Mouse (Mus musculus): ENCODE results near the gene Exph5. TPM values are rescaled to one million over a fixed set of nuclear protein-coding genes. Genes with fewer than 3 reads are reported as not detected.

The Exph5 gene
- polyA plus RNA-seq, 1 experiment from 2014 or later = 0.46 TPM

DNA sequence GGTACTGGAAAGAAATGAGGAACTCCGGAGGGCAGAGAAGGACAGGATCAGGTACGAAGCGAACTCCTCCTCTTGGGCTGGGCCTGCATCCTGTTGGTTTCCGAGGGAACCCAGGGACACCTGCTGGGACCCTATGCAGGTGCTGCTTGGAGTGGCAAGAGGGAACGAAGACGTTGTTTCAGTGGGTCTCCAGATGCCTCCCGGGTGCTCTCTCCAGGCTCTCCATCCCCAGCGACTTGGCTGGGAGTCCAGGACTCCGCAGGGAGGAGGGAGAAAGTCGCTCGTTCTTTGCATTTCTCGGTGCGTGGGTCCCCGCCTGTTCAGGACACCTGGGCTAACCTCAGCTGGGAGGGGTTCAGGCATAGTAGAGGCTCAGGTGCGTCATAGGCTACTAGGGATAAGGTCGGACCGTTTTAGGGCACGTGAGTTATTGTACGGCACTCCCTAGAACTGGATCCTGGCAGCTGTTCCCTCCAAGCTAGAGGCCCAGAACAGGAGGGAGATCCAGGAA is 386 bp downstream of the Exph5 start:
- no peak overlapping the region for H3K27ac ChIP-seq (ENCODE audit: low read depth, low read length)
- H3K4me2 ChIP-seq = peak overlapping the region; percentile 90
- H3K9ac ChIP-seq (ENCODE audit: low read depth, low read length) = no peak overlapping the region
- no peaks in the 10 kb centered on the region for H3K9me3 ChIP-seq (replicated peaks; ENCODE audit: control insufficient read depth, low read length)
- H3K4me3 ChIP-seq (ENCODE audit: low read depth, low read length) = peak overlapping the region; percentile 46
- peaks cover 14% of the 10 kb centered on the region for H3K27me3 ChIP-seq (ENCODE audit: control insufficient read depth, insufficient read depth, low read length)
- H3K4me1 ChIP-seq (ENCODE audit: control insufficient read depth, insufficient read depth, low read length) = no peaks in the 10 kb centered on the region
- 3% methylated on average over 19 of the region's 19 CpGs for WGBS (ENCODE audit: insufficient replicate concordance)
- no peaks in the 10 kb centered on the region for H3K36me3 ChIP-seq (ENCODE audit: control insufficient read depth, insufficient read depth, low read length)
- no peak for ATAC-seq (replicated peaks; ENCODE audit: insufficient number of reproducible peaks, low FRiP score, low TSS enrichment)

- Histone ChIP-seq H3K9me3 (replicated peaks; ENCODE audit: control insufficient read depth, low read length) (no peaks in the 10 kb centered on the region), H3K4me3 (ENCODE audit: low read depth, low read length) (no peak overlapping the region)
Measured at GRCm38 (mm10) chr9:53302415-53302814, 945 bp downstream of the Exph5 start.

DNA sequence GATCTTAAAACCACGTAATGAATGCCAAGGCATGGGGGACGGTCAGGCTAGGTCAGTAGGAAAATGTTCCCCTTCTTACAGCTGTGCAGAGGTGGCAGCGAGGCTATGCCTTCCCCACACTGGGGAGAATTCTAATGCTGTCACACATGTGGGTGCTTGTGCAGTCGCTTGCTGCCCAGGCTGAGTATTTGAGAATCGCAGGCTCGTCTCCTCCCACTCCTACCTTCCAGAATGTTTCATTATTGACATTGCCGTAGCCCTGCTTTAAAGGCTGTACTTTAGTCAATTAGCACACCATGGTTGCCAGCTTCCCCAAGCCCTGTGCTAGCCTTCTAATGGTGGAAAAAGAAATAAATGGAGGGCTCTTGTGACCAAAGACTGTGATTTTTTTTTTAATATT is 6.4 kb downstream of the Exph5 start:
- Histone ChIP-seq H3K4me3 (ENCODE audit: low read depth, low read length) (no peak overlapping the region), H3K4me2 (no peak overlapping the region), H3K4me1 (ENCODE audit: control insufficient read depth, insufficient read depth, low read length) (no peaks in the 10 kb centered on the region), H3K9me3 (replicated peaks; ENCODE audit: control insufficient read depth, low read length) (no peaks in the 10 kb centered on the region), H3K36me3 (ENCODE audit: control insufficient read depth, insufficient read depth, low read length) (no peaks in the 10 kb centered on the region), H3K9ac (ENCODE audit: low read depth, low read length) (no peak overlapping the region), H3K27ac (ENCODE audit: low read depth, low read length) (no peak overlapping the region), H3K27me3 (ENCODE audit: control insufficient read depth, insufficient read depth, low read length) (peaks cover 1% of the 10 kb centered on the region; the same call in 1 of the 2 replicates)
- no peak for ATAC-seq (replicated peaks; ENCODE audit: insufficient number of reproducible peaks, low FRiP score, low TSS enrichment)
- 68% methylated on average over 7 of the region's 7 CpGs for WGBS (ENCODE audit: insufficient replicate concordance)

More at GRCm38 (mm10) chr9:53302415-53302814, 945 bp downstream of the Exph5 start:
- no peak overlapping the region for H3K27ac ChIP-seq (ENCODE audit: low read depth, low read length)
- no peak overlapping the region for H3K9ac ChIP-seq (ENCODE audit: low read depth, low read length)
- peaks cover 14% of the 10 kb centered on the region for H3K27me3 ChIP-seq (ENCODE audit: control insufficient read depth, insufficient read depth, low read length)
- 54% methylated on average over 5 of the region's 5 CpGs for WGBS (ENCODE audit: insufficient replicate concordance)
- ATAC-seq (replicated peaks; ENCODE audit: insufficient number of reproducible peaks, low FRiP score, low TSS enrichment) = no peak
- H3K4me1 ChIP-seq (ENCODE audit: control insufficient read depth, insufficient read depth, low read length) = no peaks in the 10 kb centered on the region
- no peaks in the 10 kb centered on the region for H3K36me3 ChIP-seq (ENCODE audit: control insufficient read depth, insufficient read depth, low read length)
- H3K4me2 ChIP-seq = peak overlapping the region; percentile 90

GRCm38 (mm10) chr9:53312981-53313380 is 11.5 kb downstream of the Exph5 start:
- H3K9me3 ChIP-seq (replicated peaks; ENCODE audit: control insufficient read depth, low read length) = no peaks in the 10 kb centered on the region
- 86% methylated on average over 1 of the region's 1 CpGs for WGBS (ENCODE audit: insufficient replicate concordance)
- no peak overlapping the region for H3K4me2 ChIP-seq
- ATAC-seq (replicated peaks; ENCODE audit: insufficient number of reproducible peaks, low FRiP score, low TSS enrichment) = no peak
- no peaks in the 10 kb centered on the region for H3K4me1 ChIP-seq (ENCODE audit: control insufficient read depth, insufficient read depth, low read length)
- H3K27ac ChIP-seq (ENCODE audit: low read depth, low read length) = no peak overlapping the region
- no peaks in the 10 kb centered on the region for H3K27me3 ChIP-seq (ENCODE audit: control insufficient read depth, insufficient read depth, low read length)
- no peak overlapping the region for H3K9ac ChIP-seq (ENCODE audit: low read depth, low read length)
- no peaks in the 10 kb centered on the region for H3K36me3 ChIP-seq (ENCODE audit: control insufficient read depth, insufficient read depth, low read length)
- H3K4me3 ChIP-seq (ENCODE audit: low read depth, low read length) = no peak overlapping the region

DNA sequence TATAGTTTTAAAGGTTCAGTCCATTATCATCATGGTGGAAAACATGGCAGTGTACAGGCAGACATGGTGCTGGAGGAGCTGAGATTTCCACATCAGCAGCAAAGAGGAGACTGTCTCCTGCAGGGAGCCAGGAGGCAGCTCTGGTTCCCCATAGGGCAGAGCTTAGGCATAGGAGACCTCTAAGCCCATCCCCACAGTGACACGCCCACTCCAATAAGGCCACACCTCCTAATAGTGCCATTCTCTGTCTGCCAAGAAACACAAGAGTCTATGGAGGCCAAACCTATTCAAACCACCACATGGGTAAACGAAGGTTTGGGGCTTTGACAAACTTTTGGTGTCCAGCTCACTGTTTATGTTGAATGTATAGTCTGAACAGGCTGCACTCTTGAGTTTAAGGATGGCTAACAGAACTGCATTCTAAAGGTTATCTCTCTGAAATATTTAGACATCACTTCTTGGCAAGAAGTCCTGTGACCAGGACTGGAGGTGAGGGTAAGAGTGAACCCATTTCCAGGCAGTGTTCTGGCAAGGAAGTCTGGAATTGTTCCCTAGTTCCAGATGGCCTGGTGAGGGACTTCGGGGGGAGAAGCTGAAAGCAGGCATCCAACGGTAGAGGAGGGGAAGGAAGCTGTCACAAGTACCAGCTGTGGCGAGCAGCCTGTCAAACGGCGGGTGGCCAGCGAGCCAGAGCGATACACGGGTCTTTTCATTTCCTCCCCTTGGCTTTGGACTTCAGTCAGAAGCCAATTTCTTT is 19.6 kb downstream of the Exph5 start:
- H3K4me3 ChIP-seq (ENCODE audit: low read depth, low read length) = no peak overlapping the region
- H3K36me3 ChIP-seq (ENCODE audit: control insufficient read depth, insufficient read depth, low read length) = no peaks in the 10 kb centered on the region
- no peak overlapping the region for H3K9ac ChIP-seq (ENCODE audit: low read depth, low read length)
- H3K27me3 ChIP-seq (ENCODE audit: control insufficient read depth, insufficient read depth, low read length) = no peaks in the 10 kb centered on the region
- no peak for ATAC-seq (replicated peaks; ENCODE audit: insufficient number of reproducible peaks, low FRiP score, low TSS enrichment)
- WGBS (ENCODE audit: insufficient replicate concordance) = 50% methylated on average over 10 of the region's 10 CpGs
- no peaks in the 10 kb centered on the region for H3K9me3 ChIP-seq (replicated peaks; ENCODE audit: control insufficient read depth, low read length)
- H3K4me2 ChIP-seq = no peak overlapping the region
- H3K4me1 ChIP-seq (ENCODE audit: control insufficient read depth, insufficient read depth, low read length) = peaks cover 3% of the 10 kb centered on the region; the same call in 1 of the 2 replicates
- no peak overlapping the region for H3K27ac ChIP-seq (ENCODE audit: low read depth, low read length)

DNA sequence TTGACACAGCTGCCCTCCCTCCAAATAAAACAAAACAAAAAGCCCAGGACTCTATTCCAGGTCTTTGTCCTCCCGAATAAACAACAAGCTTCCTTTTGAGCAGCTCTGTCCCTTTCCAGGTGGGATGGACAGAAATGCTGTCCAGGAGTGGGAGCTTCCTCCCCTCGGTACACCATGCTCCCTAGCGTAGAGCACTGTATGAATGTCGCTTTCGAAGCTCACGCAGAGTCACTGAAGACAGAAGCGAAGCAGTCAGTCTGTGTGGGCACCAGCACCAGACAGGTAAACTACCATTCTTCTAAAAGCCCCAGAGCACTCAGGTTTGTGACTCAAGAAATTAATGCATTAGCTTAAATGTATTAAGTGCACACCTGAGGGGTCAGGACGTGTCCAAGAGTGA is 20.2 kb downstream of the Exph5 start:
- no peaks in the 10 kb centered on the region for H3K9me3 ChIP-seq (replicated peaks; ENCODE audit: control insufficient read depth, low read length)
- no peaks in the 10 kb centered on the region for H3K36me3 ChIP-seq (ENCODE audit: control insufficient read depth, insufficient read depth, low read length)
- H3K9ac ChIP-seq (ENCODE audit: low read depth, low read length) = no peak overlapping the region
- no peak overlapping the region for H3K4me2 ChIP-seq
- 85% methylated on average over 8 of the region's 8 CpGs for WGBS (ENCODE audit: insufficient replicate concordance)
- no peaks in the 10 kb centered on the region for H3K27me3 ChIP-seq (ENCODE audit: control insufficient read depth, insufficient read depth, low read length)
- H3K27ac ChIP-seq (ENCODE audit: low read depth, low read length) = no peak overlapping the region
- no peak overlapping the region for H3K4me3 ChIP-seq (ENCODE audit: low read depth, low read length)
- peaks cover 3% of the 10 kb centered on the region; the same call in 1 of the 2 replicates for H3K4me1 ChIP-seq (ENCODE audit: control insufficient read depth, insufficient read depth, low read length)
- no peak for ATAC-seq (replicated peaks; ENCODE audit: insufficient number of reproducible peaks, low FRiP score, low TSS enrichment)

- ATAC-seq (replicated peaks; ENCODE audit: insufficient number of reproducible peaks, low FRiP score, low TSS enrichment) = no peak
- Histone ChIP-seq H3K27ac (ENCODE audit: low read depth, low read length) (no peak overlapping the region), H3K4me2 (no peak overlapping the region), H3K9ac (ENCODE audit: low read depth, low read length) (no peak overlapping the region), H3K4me1 (ENCODE audit: control insufficient read depth, insufficient read depth, low read length) (peaks cover 3% of the 10 kb centered on the region; the same call in 1 of the 2 replicates), H3K36me3 (ENCODE audit: control insufficient read depth, insufficient read depth, low read length) (no peaks in the 10 kb centered on the region), H3K4me3 (ENCODE audit: low read depth, low read length) (no peak overlapping the region), H3K27me3 (ENCODE audit: control insufficient read depth, insufficient read depth, low read length) (no peaks in the 10 kb centered on the region), H3K9me3 (replicated peaks; ENCODE audit: control insufficient read depth, low read length) (no peaks in the 10 kb centered on the region)
- 76% methylated on average over 10 of the region's 10 CpGs for WGBS (ENCODE audit: insufficient replicate concordance)
Measured at GRCm38 (mm10) chr9:53323419-53324251, 22.2 kb downstream of the Exph5 start.

DNA sequence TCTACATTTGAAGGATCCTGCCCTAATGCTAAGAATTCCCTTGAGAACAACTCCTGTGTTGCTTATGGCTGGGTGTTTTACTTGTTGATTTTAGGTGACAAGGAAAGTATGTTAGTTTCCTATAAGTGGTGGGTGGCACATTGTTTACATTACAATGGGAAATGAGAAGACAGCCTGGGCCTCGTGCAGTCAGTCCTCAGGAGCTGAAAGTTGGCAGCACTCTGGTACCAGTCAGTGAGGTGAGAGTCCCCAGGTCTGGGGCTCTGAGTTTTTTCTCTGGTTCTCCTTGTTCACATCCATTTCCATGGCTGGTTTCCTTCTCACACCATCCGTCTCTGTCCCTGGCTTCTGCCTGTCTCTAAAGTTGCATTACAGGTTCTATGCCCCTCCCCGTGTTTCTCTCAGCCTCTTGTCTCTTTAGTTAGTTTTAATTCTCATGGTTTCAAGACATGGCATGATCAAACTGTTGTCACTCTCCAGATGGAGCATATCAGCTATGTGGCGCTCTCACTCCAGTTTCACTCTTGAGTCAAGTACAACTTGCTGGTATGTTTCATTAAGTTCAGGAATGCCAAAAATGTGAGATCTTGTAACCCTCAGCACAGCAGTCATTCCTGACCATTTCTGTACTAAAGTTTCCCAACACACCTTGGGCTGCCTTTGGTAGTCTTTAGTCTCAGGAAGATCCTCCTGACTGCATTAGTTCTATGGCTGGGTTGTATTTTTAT is 24.1 kb downstream of the Exph5 start:
- no peaks in the 10 kb centered on the region for H3K27me3 ChIP-seq (ENCODE audit: control insufficient read depth, insufficient read depth, low read length)
- no peak overlapping the region for H3K27ac ChIP-seq (ENCODE audit: low read depth, low read length)
- no peaks in the 10 kb centered on the region for H3K9me3 ChIP-seq (replicated peaks; ENCODE audit: control insufficient read depth, low read length)
- H3K9ac ChIP-seq (ENCODE audit: low read depth, low read length) = no peak overlapping the region
- no peak for ATAC-seq (replicated peaks; ENCODE audit: insufficient number of reproducible peaks, low FRiP score, low TSS enrichment)
- no peaks in the 10 kb centered on the region for H3K36me3 ChIP-seq (ENCODE audit: control insufficient read depth, insufficient read depth, low read length)
- peaks cover 3% of the 10 kb centered on the region; the same call in 1 of the 2 replicates for H3K4me1 ChIP-seq (ENCODE audit: control insufficient read depth, insufficient read depth, low read length)
- H3K4me2 ChIP-seq = no peak overlapping the region
- 33% methylated on average over 4 of the region's 4 CpGs for WGBS (ENCODE audit: insufficient replicate concordance)
- H3K4me3 ChIP-seq (ENCODE audit: low read depth, low read length) = no peak overlapping the region

Data from heart, embryonic 11.5 days (tissue).